Mouse (Mus musculus) heart, embryonic 15.5 days (tissue): ENCODE data around the gene Tmem213. TPM values are rescaled to one million over a fixed set of nuclear protein-coding genes. Genes with fewer than 3 reads are reported as not detected.

Experiments
- ATAC-seq: fragments of 200-750 bp; cut with Nextera tagmentation; replicated peaks from 2 replicates; pipeline ENCODE4 v1.8.0; 2017; ENCODE audit warnings: low read depth, moderate TSS enrichment; ENCODE audit not compliant: insufficient number of reproducible peaks, insufficient read depth, low FRiP score
- H3K27ac ChIP-seq: fragments of 300-500 bp; sonication (generic); 2 replicates; pipeline ENCODE4 v1.5.1; 2015; ENCODE audit warnings: mild to moderate bottlenecking, inconsistent platforms
- H3K27me3 ChIP-seq: fragments of 300-500 bp; sonication (generic); 2 replicates; pipeline ENCODE4 v1.6.1; 2015; ENCODE audit warnings: inconsistent platforms
- H3K36me3 ChIP-seq: fragments of 300-500 bp; sonication (generic); 2 replicates; pipeline ENCODE4 v1.6.1; 2015; ENCODE audit warnings: mild to moderate bottlenecking, inconsistent platforms
- H3K4me1 ChIP-seq: fragments of 300-500 bp; sonication (generic); replicated peaks from 2 replicates; pipeline ENCODE4 v1.6.1; 2015; ENCODE audit warnings: inconsistent platforms
- H3K4me2 ChIP-seq: fragments of 300-500 bp; sonication (generic); 2 replicates; pipeline ENCODE4 v1.6.1; 2015; ENCODE audit warnings: inconsistent platforms, mild to moderate bottlenecking, moderate library complexity
- H3K4me3 ChIP-seq: fragments of 300-500 bp; sonication (generic); 2 replicates; pipeline ENCODE4 v1.5.1; 2015; ENCODE audit warnings: mild to moderate bottlenecking, inconsistent platforms
- H3K9ac ChIP-seq: fragments of 300-500 bp; sonication (generic); 2 replicates; pipeline ENCODE4 v1.6.1; 2015; ENCODE audit warnings: mild to moderate bottlenecking, inconsistent platforms
- H3K9me3 ChIP-seq: fragments of 300-500 bp; sonication (generic); replicated peaks from 2 replicates; pipeline ENCODE4 v1.6.1; 2016; ENCODE audit warnings: inconsistent platforms
- WGBS: fragments of 180-500 bp; shearing (Covaris S2); methylation state at CpG from one replicate; pipeline ENCODE4 v1.1.7; 2015; ENCODE audit warnings: mixed read lengths; 5-methylcytosine and 5-hydroxymethylcytosine counted together
- polyA plus RNA-seq: library from polyadenylated mRNA; unstranded; fragments of >200 nt; fragmentation: Nextera tagmentation; extraction: Ambion mirVana; gene quantifications from 2 replicates; pipeline ENCODE4 v1.2.1, GENCODE M21; 2015

The Tmem213 gene
- polyA plus RNA-seq: 1.3 and 2.0 TPM in 2 replicates

- no peak within 1 kb of the TSS for H3K27ac ChIP-seq
- H3K27me3 ChIP-seq: no peaks in the 10 kb centered on the region
- peak within 1 kb of the TSS; percentile 12; the same call in 1 of the 2 replicates for H3K4me2 ChIP-seq
- H3K36me3 ChIP-seq: no peaks in the 10 kb centered on the region
- 0 out of 2 replicates have a peak, but pooled peaks have one; percentile 18 for ATAC-seq
- no peaks in the 10 kb centered on the region for H3K4me1 ChIP-seq
- WGBS: 36% methylated on average over 9 of the region's 9 CpGs
- no peak within 1 kb of the TSS for H3K9ac ChIP-seq
- no peaks in the 10 kb centered on the region for H3K9me3 ChIP-seq
- no peak within 1 kb of the TSS for H3K4me3 ChIP-seq
Measured at GRCm38 (mm10) chr6:38109160-38109795, at the start of gene Tmem213. Gene Tmem213, plus strand, starts transcription at chr6:38109255.

- Histone ChIP-seq H3K36me3 (peaks cover 3% of the 10 kb centered on the region; the same call in 1 of the 2 replicates), H3K4me3 (no peak overlapping the region), H3K4me2 (no peak overlapping the region), H3K27ac (no peak overlapping the region), H3K9me3 (no peaks in the 10 kb centered on the region), H3K4me1 (peaks cover 2% of the 10 kb centered on the region), H3K9ac (no peak overlapping the region), H3K27me3 (no peaks in the 10 kb centered on the region)
- WGBS: 86% methylated on average over 2 of the region's 2 CpGs
- no peak for ATAC-seq
Measured at GRCm38 (mm10) chr6:38064621-38065020, 44.4 kb upstream of the Tmem213 start.

- peaks cover 2% of the 10 kb centered on the region for H3K4me1 ChIP-seq
- H3K4me2 ChIP-seq: no peak overlapping the region
- no peak overlapping the region for H3K9ac ChIP-seq
- 63% methylated on average over 3 of the region's 3 CpGs for WGBS
- H3K27me3 ChIP-seq: no peaks in the 10 kb centered on the region
- no peak overlapping the region for H3K4me3 ChIP-seq
- ATAC-seq: no peak
- no peaks in the 10 kb centered on the region for H3K9me3 ChIP-seq
- peaks cover 3% of the 10 kb centered on the region; the same call in 1 of the 2 replicates for H3K36me3 ChIP-seq
- no peak overlapping the region for H3K27ac ChIP-seq
Measured at GRCm38 (mm10) chr6:38065122-38065500, 43.9 kb upstream of the Tmem213 start.

- Histone ChIP-seq H3K4me2 (no peak overlapping the region), H3K4me1 (peaks cover 2% of the 10 kb centered on the region), H3K36me3 (peaks cover 3% of the 10 kb centered on the region; the same call in 1 of the 2 replicates), H3K9ac (no peak overlapping the region), H3K9me3 (no peaks in the 10 kb centered on the region), H3K27me3 (no peaks in the 10 kb centered on the region), H3K27ac (no peak overlapping the region), H3K4me3 (no peak overlapping the region)
- WGBS: 69% methylated on average over 11 of the region's 11 CpGs
- no peak for ATAC-seq
Measured at GRCm38 (mm10) chr6:38065501-38066122, 43.4 kb upstream of the Tmem213 start.

- Histone ChIP-seq H3K4me1 (peaks cover 2% of the 10 kb centered on the region), H3K4me2 (no peak overlapping the region), H3K9me3 (no peaks in the 10 kb centered on the region), H3K4me3 (no peak overlapping the region), H3K9ac (no peak overlapping the region), H3K27me3 (no peaks in the 10 kb centered on the region), H3K36me3 (peaks cover 3% of the 10 kb centered on the region; the same call in 1 of the 2 replicates), H3K27ac (no peak overlapping the region)
- peak; percentile 70; the same call in 1 of the 2 replicates for ATAC-seq
- 2% methylated on average over 5 of the region's 5 CpGs for WGBS
Measured at GRCm38 (mm10) chr6:38066215-38066614, 42.8 kb upstream of the Tmem213 start.

- H3K9ac ChIP-seq: no peak overlapping the region
- H3K27ac ChIP-seq: no peak overlapping the region
- H3K9me3 ChIP-seq: no peaks in the 10 kb centered on the region
- H3K4me1 ChIP-seq: peaks cover 8% of the 10 kb centered on the region
- H3K36me3 ChIP-seq: no peaks in the 10 kb centered on the region
- no peak for ATAC-seq
- no peak overlapping the region for H3K4me3 ChIP-seq
- H3K27me3 ChIP-seq: no peaks in the 10 kb centered on the region
- no peak overlapping the region for H3K4me2 ChIP-seq
- 77% methylated on average over 4 of the region's 4 CpGs for WGBS
Measured at GRCm38 (mm10) chr6:38071256-38071655, 37.8 kb upstream of the Tmem213 start.

- Histone ChIP-seq H3K36me3 (no peaks in the 10 kb centered on the region), H3K27me3 (no peaks in the 10 kb centered on the region), H3K4me3 (no peak overlapping the region), H3K27ac (no peak overlapping the region), H3K9ac (no peak overlapping the region), H3K4me2 (no peak overlapping the region), H3K9me3 (no peaks in the 10 kb centered on the region), H3K4me1 (peaks cover 8% of the 10 kb centered on the region)
- WGBS: 48% methylated on average over 5 of the region's 5 CpGs
- no peak; the same call in 1 of the 2 replicates for ATAC-seq
Measured at GRCm38 (mm10) chr6:38072137-38072796, 36.8 kb upstream of the Tmem213 start.

GRCm38 (mm10) chr6:38073592-38073991 lies 35.5 kb upstream of the Tmem213 start:
- H3K4me3 ChIP-seq: no peak overlapping the region
- 88% methylated on average over 3 of the region's 3 CpGs for WGBS
- no peak overlapping the region for H3K27ac ChIP-seq
- no peak overlapping the region for H3K4me2 ChIP-seq
- no peak overlapping the region for H3K9ac ChIP-seq
- H3K27me3 ChIP-seq: no peaks in the 10 kb centered on the region
- H3K4me1 ChIP-seq: peaks cover 8% of the 10 kb centered on the region
- H3K36me3 ChIP-seq: no peaks in the 10 kb centered on the region
- no peaks in the 10 kb centered on the region for H3K9me3 ChIP-seq
- no peak for ATAC-seq

- Histone ChIP-seq H3K36me3 (no peaks in the 10 kb centered on the region), H3K4me3 (no peak overlapping the region), H3K4me1 (peaks cover 16% of the 10 kb centered on the region), H3K9ac (no peak overlapping the region), H3K27ac (0 out of 2 replicates have a peak overlapping the region, but pooled peaks have one; percentile 7), H3K4me2 (no peak overlapping the region), H3K9me3 (no peaks in the 10 kb centered on the region), H3K27me3 (no peaks in the 10 kb centered on the region)
- WGBS: 47% methylated on average over 4 of the region's 4 CpGs
- ATAC-seq: no peak
Measured at GRCm38 (mm10) chr6:38080364-38080763, 28.7 kb upstream of the Tmem213 start.

- WGBS: 39% methylated on average over 11 of the region's 11 CpGs
- H3K4me3 ChIP-seq: no peak overlapping the region
- H3K9me3 ChIP-seq: no peaks in the 10 kb centered on the region
- no peaks in the 10 kb centered on the region for H3K36me3 ChIP-seq
- H3K27me3 ChIP-seq: no peaks in the 10 kb centered on the region
- peaks cover 16% of the 10 kb centered on the region for H3K4me1 ChIP-seq
- H3K9ac ChIP-seq: no peak overlapping the region
- ATAC-seq: peak; percentile 67
- H3K4me2 ChIP-seq: peak overlapping the region; percentile 24; the same call in 1 of the 2 replicates
- peak overlapping the region; percentile 63 for H3K27ac ChIP-seq
Measured at GRCm38 (mm10) chr6:38081727-38082341, 27.2 kb upstream of the Tmem213 start.

- no peak for ATAC-seq
Measured at GRCm38 (mm10) chr6:38083204-38083603, 25.9 kb upstream of the Tmem213 start.

More at GRCm38 (mm10) chr6:38083204-38083603, 25.9 kb upstream of the Tmem213 start:
- H3K4me2 ChIP-seq: no peak overlapping the region
- H3K9me3 ChIP-seq: no peaks in the 10 kb centered on the region
- 46% methylated on average over 4 of the region's 4 CpGs for WGBS
- H3K27me3 ChIP-seq: no peaks in the 10 kb centered on the region
- no peak overlapping the region for H3K9ac ChIP-seq
- peaks cover 16% of the 10 kb centered on the region for H3K4me1 ChIP-seq
- no peak overlapping the region for H3K4me3 ChIP-seq
- H3K36me3 ChIP-seq: no peaks in the 10 kb centered on the region
- H3K27ac ChIP-seq: no peak overlapping the region
